Mouse (Mus musculus) intestine, embryonic 15.5 days (tissue): Measurements from ENCODE around the gene Carmil1. TPM values are rescaled to one million over a fixed set of nuclear protein-coding genes. Genes with fewer than 3 reads are reported as not detected.

Experiments
- ATAC-seq: fragments of 200-750 bp; cut with Nextera tagmentation; 2 replicates; pipeline ENCODE4 v1.8.0; 2017; ENCODE audit warnings: moderate TSS enrichment, moderate library complexity
- H3K27ac ChIP-seq: fragments of 300-500 bp; sonication (generic); 2 replicates; pipeline ENCODE4 v1.5.1; 2015; ENCODE audit warnings: mild to moderate bottlenecking, inconsistent platforms
- H3K27me3 ChIP-seq: fragments of 300-500 bp; sonication (generic); replicated peaks from 2 replicates; pipeline ENCODE4 v1.6.1; 2015; ENCODE audit warnings: inconsistent platforms
- H3K36me3 ChIP-seq: fragments of 300-500 bp; sonication (generic); 2 replicates; pipeline ENCODE4 v1.6.1; 2015; ENCODE audit warnings: inconsistent platforms
- H3K4me1 ChIP-seq: fragments of 300-500 bp; sonication (generic); replicated peaks from 2 replicates; pipeline ENCODE4 v1.6.1; 2015; ENCODE audit warnings: inconsistent platforms
- H3K4me2 ChIP-seq: fragments of 300-500 bp; sonication (generic); replicated peaks from 2 replicates; pipeline ENCODE4 v1.6.1; 2015; ENCODE audit warnings: mild to moderate bottlenecking, inconsistent platforms
- H3K4me3 ChIP-seq: fragments of 300-500 bp; sonication (generic); replicated peaks from 2 replicates; pipeline ENCODE4 v1.5.1; 2015; ENCODE audit warnings: inconsistent platforms
- H3K9ac ChIP-seq: fragments of 300-500 bp; sonication (generic); 2 replicates; pipeline ENCODE4 v1.6.1; 2015; ENCODE audit warnings: inconsistent platforms
- H3K9me3 ChIP-seq: fragments of 300-500 bp; sonication (generic); 2 replicates; pipeline ENCODE4 v1.6.1; 2016; ENCODE audit warnings: inconsistent platforms
- WGBS: fragments of 180-500 bp; shearing (Covaris S2); methylation state at CpG from one replicate; pipeline ENCODE4 v1.1.7; 2015; 5-methylcytosine and 5-hydroxymethylcytosine counted together
- polyA plus RNA-seq: library from polyadenylated mRNA; unstranded; fragments of >200 nt; fragmentation: Nextera tagmentation; extraction: Ambion mirVana; gene quantifications from 2 replicates; pipeline ENCODE4 v1.2.1, GENCODE M21; 2015

Carmil1 gene
- polyA plus RNA-seq, 1 experiment from 2014 or later: 40.3 TPM

DNA sequence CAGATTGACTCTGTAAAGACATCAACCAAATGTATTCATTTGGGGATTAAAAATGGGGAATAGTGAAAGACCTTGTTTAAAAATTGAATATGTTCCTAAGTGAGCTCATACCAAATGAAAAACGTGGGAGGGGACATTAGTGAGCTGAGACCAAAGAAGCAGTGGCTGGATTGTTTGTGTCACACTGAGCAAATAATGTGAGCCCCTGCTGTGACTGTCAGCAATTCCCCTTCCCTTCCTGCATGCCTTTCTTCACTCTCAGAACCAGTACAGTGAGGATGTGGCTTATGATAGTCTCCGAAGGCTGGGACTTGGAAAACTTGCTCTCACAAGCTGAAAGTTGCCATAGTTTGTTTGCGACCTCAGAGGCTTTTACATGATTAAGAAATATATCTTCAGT, 295.5 kb downstream of the Carmil1 start:
- Histone ChIP-seq H3K36me3 (no peaks in the 10 kb centered on the region), H3K27me3 (no peaks in the 10 kb centered on the region), H3K9me3 (no peaks in the 10 kb centered on the region), H3K4me3 (no peak overlapping the region), H3K4me2 (no peak overlapping the region), H3K27ac (no peak overlapping the region), H3K4me1 (no peaks in the 10 kb centered on the region), H3K9ac (no peak overlapping the region)
- WGBS: 53% methylated on average over 3 of the region's 3 CpGs
- no peak for ATAC-seq

DNA sequence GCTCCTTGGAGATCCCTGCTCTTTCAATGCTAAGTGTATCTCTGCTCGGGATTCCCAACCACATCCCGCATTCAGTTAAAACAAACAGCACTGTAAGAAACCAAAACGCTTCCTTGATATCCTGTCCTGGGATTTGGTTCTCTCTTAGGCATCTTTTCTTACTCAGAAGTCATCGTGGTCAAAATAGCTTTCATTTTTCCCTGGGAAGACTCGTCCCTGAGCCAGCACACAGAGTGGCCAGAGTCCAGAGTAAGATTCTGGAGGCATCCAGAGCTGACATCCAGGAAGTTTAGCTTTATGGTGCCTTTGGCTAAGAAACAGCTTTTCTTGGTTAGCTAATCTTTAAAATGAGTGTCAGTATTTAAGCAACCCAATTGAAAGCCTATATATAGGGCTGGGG, 308.3 kb downstream of the Carmil1 start:
- Histone ChIP-seq H3K4me1 (no peaks in the 10 kb centered on the region), H3K27me3 (no peaks in the 10 kb centered on the region), H3K36me3 (no peaks in the 10 kb centered on the region), H3K4me2 (no peak overlapping the region), H3K4me3 (no peak overlapping the region), H3K9me3 (no peaks in the 10 kb centered on the region), H3K27ac (no peak overlapping the region), H3K9ac (no peak overlapping the region)
- WGBS: 37% methylated on average over 5 of the region's 5 CpGs
- ATAC-seq: no peak

DNA sequence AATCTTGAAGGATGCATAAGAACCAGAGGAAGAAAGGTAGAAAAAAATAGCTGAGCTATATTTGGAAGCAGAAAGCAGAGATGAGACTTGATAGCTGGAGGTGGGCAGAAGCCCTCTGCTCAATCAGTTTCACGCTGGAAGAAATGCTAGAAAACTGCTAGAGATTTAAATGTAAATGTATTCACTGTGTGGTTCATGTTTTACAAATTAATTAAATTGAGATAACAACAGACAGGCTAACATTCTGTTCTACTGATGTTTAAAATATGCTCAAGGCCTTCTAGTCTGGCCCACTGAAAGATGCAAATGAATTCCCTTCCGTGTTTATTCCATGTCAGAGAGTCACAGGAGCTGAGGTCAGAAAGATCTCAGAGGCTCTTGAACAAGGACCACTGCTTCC, 308.7 kb downstream of the Carmil1 start:
- Histone ChIP-seq H3K4me3 (no peak overlapping the region), H3K36me3 (no peaks in the 10 kb centered on the region), H3K9me3 (no peaks in the 10 kb centered on the region), H3K4me1 (no peaks in the 10 kb centered on the region), H3K27me3 (no peaks in the 10 kb centered on the region), H3K4me2 (no peak overlapping the region), H3K27ac (no peak overlapping the region), H3K9ac (no peak overlapping the region)
- ATAC-seq: no peak
- WGBS: 57% methylated on average over 2 of the region's 2 CpGs

DNA sequence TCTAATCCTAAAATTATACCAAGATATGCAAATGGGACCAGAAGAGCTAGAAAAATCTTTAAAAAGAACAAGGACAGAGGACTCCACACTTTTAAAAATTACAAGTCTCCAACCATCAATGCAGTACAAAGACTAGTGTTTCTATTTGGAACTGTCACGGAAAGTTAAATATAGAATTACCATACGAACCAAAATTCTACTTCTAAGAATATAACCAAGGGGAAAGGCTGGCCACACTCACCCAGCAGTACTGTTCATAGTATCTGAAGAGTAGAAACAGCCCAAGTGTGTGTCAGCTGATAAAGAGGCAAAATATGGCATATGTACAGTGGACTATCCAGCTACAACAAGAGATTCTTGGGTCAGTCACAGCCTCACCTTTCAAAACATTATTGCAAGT, 315.7 kb downstream of the Carmil1 start:
- H3K9ac ChIP-seq: no peak overlapping the region
- H3K36me3 ChIP-seq: no peaks in the 10 kb centered on the region
- H3K9me3 ChIP-seq: no peaks in the 10 kb centered on the region
- 80% methylated on average over 2 of the region's 2 CpGs for WGBS
- H3K27ac ChIP-seq: no peak overlapping the region
- no peaks in the 10 kb centered on the region for H3K27me3 ChIP-seq
- no peak for ATAC-seq
- no peaks in the 10 kb centered on the region for H3K4me1 ChIP-seq
- H3K4me2 ChIP-seq: no peak overlapping the region
- no peak overlapping the region for H3K4me3 ChIP-seq

Other genes starting within 250 kb of the Carmil1 start
- 0.39 and 0.58 TPM in 2 replicates for gene Cmah, start 46.6 kb upstream of the Carmil1 start, polyA plus RNA-seq